Mouse (Mus musculus) olfactory bulb, adult 2 months (tissue): ENCODE results near the gene Stxbp4.

Source experiments
- CTCF ChIP-seq: fragments of 200-500 bp; IDR thresholded peaks from 2 replicates; pipeline ENCODE4 v1.5.1; 2012; ENCODE audit warnings: low read depth, mild to moderate bottlenecking, low read length, moderate library complexity; ENCODE audit not compliant: insufficient read depth
- POLR2A ChIP-seq: fragments of 200-500 bp; IDR thresholded peaks from 2 replicates; pipeline ENCODE4 v1.6.1; 2012; ENCODE audit warnings: mild to moderate bottlenecking, low read depth, low read length, moderate library complexity; ENCODE audit not compliant: insufficient read depth

DNA sequence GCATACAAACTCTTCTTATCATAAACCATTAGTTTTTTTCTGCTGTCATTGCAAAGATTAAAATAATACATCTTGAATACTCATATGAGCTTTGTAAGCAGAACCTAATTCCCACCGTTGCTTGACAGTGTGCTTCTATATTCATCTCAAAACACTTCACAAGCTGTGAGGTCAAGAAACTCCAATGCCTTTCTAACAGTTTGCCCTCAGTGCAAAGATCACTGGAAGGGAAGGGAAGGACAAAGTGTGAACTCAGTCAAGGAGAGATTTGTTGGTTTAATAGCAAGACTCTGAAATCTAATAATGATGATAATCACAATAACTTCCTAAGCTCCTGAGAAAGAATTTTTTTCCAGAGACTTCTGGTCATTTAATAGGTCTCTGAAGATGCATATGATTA lies 10.1 kb downstream of the Stxbp4 start:
- no peak for TF ChIP-seq POLR2A
- no peak for TF ChIP-seq CTCF
